Mouse (Mus musculus) embryonic facial prominence, embryonic 14.5 days (tissue): Measurements from ENCODE around the gene Tmem109. TPM values are rescaled to one million over a fixed set of nuclear protein-coding genes. Genes with fewer than 3 reads are reported as not detected.

Experiments used
- ATAC-seq: fragments of 200-750 bp; cut with Nextera tagmentation; 2 replicates; pipeline ENCODE4 v1.8.0; 2017; ENCODE audit warnings: low read depth, moderate number of reproducible peaks, moderate TSS enrichment
- DNase-seq: peaks from one replicate; pipeline ENCODE4 v3.0.0-alpha.2; 2015; ENCODE audit warnings: low spot score
- H3K27ac ChIP-seq: fragments of 300-500 bp; sonication (generic); replicated peaks from 2 replicates; pipeline ENCODE4 v1.5.1; 2014; ENCODE audit warnings: low read depth, mild to moderate bottlenecking, low read length, moderate library complexity
- H3K27me3 ChIP-seq: fragments of 300-500 bp; sonication (generic); replicated peaks from 2 replicates; pipeline ENCODE4 v1.6.1; 2014; ENCODE audit warnings: low read length; ENCODE audit not compliant: control insufficient read depth, insufficient read depth
- H3K36me3 ChIP-seq: fragments of 300-500 bp; sonication (generic); 2 replicates; pipeline ENCODE4 v1.6.1; 2014; ENCODE audit warnings: low read length, mixed read lengths; ENCODE audit not compliant: control insufficient read depth, insufficient read depth
- H3K4me1 ChIP-seq: fragments of 300-500 bp; sonication (generic); 2 replicates; pipeline ENCODE4 v1.6.1; 2014; ENCODE audit warnings: antibody characterized with exemption, low read length; ENCODE audit not compliant: control insufficient read depth, insufficient read depth
- H3K4me2 ChIP-seq: fragments of 300-500 bp; sonication (generic); 2 replicates; pipeline ENCODE4 v1.6.1; 2014; ENCODE audit warnings: low read depth, mild to moderate bottlenecking, low read length, moderate library complexity, mixed read lengths
- H3K4me3 ChIP-seq: fragments of 300-500 bp; sonication (generic); 2 replicates; pipeline ENCODE4 v1.5.1; 2014; ENCODE audit warnings: low read depth, mild to moderate bottlenecking, low read length
- H3K9ac ChIP-seq: fragments of 300-500 bp; sonication (generic); 2 replicates; pipeline ENCODE4 v1.6.1; 2014; ENCODE audit warnings: low read depth, mild to moderate bottlenecking, low read length, moderate library complexity, mixed read lengths
- H3K9me3 ChIP-seq: fragments of 300-500 bp; sonication (generic); 2 replicates; pipeline ENCODE4 v1.6.1; 2016; ENCODE audit warnings: low read length; ENCODE audit not compliant: control insufficient read depth
- WGBS: fragments of 180-500 bp; shearing (Covaris S2); extraction: QIAGEN DNeasy Blood & Tissue Kit; methylation state at CpG from one replicate; pipeline ENCODE4 v1.1.7; 2014; 5-methylcytosine and 5-hydroxymethylcytosine counted together
- polyA plus RNA-seq: library from polyadenylated mRNA; unstranded; fragments of >200 nt; fragmentation: Nextera tagmentation; extraction: Ambion mirVana; gene quantifications from 2 replicates; pipeline ENCODE4 v1.2.1, GENCODE M21; 2014

The Tmem109 gene
- polyA plus RNA-seq, 1 experiment from 2014 or later: 137 TPM

DNA sequence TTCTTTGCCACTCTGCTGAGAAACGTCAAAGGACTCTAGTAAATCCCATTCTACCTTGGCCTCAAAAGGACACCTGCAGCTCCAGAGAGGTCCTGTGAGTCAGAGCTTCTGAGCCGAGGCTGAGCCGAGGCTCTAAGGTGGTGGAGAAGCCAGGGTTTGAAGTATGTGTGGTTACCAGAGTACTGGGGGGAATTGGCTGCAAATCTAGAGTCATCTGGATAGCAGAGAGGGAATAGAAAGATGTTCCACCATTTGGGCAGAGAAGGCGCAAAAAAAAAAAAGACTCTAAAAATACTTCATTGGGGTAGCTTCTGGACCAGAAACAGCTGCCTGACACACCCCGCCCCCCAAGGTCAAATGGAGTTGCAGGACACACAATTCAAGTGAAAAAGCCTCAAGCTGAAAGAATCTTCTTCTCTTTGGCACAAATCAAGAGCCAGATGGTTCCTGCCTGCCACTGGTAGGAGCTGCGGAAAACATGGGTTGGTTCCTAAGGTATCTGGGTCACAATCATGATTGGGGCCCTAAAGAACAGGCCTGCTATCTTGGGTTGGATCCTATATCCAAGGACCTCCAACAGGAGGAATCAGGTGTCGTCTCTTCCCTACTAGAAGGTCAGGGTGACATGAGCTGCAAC, 3.5 kb downstream of the Tmem109 start:
- Histone ChIP-seq H3K9ac (no peak overlapping the region), H3K36me3 (peaks cover 26% of the 10 kb centered on the region), H3K4me2 (no peak overlapping the region), H3K27ac (no peak overlapping the region), H3K27me3 (no peaks in the 10 kb centered on the region), H3K9me3 (no peaks in the 10 kb centered on the region), H3K4me1 (0 out of 2 replicates have a peak, but pooled peaks cover 11% of the 10 kb centered on the region), H3K4me3 (no peak overlapping the region)
- 84% methylated on average over 7 of the region's 7 CpGs for WGBS
- ATAC-seq (no peak), DNase-seq (no peak)

DNA sequence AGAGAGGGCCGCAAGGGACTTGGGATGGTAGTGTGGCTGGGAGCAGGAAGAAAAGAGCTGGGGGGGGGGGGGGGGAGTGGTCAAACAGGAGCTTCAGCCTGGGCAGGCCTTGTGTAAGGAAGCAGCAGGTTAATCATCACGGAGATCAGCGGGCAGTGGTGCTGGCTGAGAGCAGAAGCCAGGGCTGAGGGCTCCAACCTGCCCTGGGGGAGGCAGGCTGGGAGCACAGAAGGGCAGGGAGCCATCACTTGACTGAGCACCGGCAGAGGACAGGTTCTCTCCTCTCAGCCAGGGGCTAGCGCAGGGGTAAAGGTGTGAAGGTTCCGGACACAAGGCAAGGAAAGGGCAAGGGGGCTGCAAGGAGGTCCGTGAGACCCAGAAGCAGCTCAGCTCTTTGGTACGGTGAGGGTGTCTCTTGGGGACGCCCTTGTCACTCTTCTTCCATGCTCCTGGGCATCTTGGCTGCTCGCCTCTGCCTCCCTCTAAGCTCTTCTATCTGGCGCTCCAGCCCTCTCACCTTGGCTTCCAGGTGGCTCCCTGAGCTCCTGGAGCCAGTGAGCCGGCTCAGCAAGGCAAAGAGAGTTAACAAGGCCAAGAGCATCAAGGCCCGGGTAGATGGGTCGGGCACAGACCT, 10.4 kb downstream of the Tmem109 start:
- H3K4me2 ChIP-seq: no peak overlapping the region
- WGBS: 74% methylated on average over 14 of the region's 14 CpGs
- H3K27me3 ChIP-seq: no peaks in the 10 kb centered on the region
- no peaks in the 10 kb centered on the region for H3K9me3 ChIP-seq
- H3K4me1 ChIP-seq: peaks cover 17% of the 10 kb centered on the region
- no peak overlapping the region for H3K27ac ChIP-seq
- H3K36me3 ChIP-seq: peaks cover 47% of the 10 kb centered on the region
- H3K4me3 ChIP-seq: no peak overlapping the region
- H3K9ac ChIP-seq: no peak overlapping the region
- ATAC-seq: no peak
- DNase-seq: no peak

GRCm38 (mm10) chr19:10870676-10871075, 11.1 kb downstream of the Tmem109 start:
- no peak for ATAC-seq
- H3K36me3 ChIP-seq: peaks cover 55% of the 10 kb centered on the region
- H3K4me1 ChIP-seq: peaks cover 17% of the 10 kb centered on the region
- no peak overlapping the region for H3K4me3 ChIP-seq
- H3K4me2 ChIP-seq: no peak overlapping the region
- no peak overlapping the region; the same call in 1 of the 2 replicates for H3K9ac ChIP-seq
- H3K27ac ChIP-seq: peak overlapping the region; percentile 13; the same call in 1 of the 2 replicates
- WGBS: 85% methylated on average over 3 of the region's 3 CpGs
- H3K27me3 ChIP-seq: no peaks in the 10 kb centered on the region
- DNase-seq: no peak
- no peaks in the 10 kb centered on the region for H3K9me3 ChIP-seq

DNA sequence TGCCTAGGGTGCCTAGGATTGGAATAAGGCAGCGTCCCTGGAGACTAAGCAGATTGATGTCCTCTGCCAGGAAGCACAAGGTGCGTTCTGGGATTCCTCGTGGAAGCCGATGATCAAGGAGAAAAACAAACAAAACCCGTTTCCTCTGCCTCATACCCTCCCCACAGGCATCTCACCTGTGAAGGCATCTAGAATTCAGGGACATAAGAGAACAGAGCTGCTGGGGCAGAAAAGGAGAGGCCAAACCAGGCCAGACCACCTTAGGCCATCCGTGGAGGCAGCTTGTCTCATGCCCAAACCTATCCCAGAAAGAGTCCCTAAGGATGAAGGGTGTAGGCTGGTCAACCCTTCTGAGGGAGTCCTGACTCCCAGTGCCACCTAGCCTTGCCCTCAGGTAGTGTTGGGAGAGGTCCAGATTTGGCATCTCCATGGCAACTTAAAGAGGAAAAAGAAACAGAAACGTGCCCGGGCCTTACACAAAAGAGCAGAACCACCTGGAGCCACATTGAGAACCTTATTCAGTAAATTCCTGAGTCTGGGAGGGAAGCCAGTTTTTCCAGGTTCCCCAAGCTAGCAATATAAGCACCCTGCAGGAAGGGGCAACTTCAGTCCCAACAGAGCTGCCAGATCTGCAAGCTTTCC, 11.8 kb downstream of the Tmem109 start, which contains the start of gene Tmem132a:
Gene Tmem132a (minus strand): TSS at position 55 of the 642 bp plus-strand sequence.
- Histone ChIP-seq H3K4me3 (peak within 1 kb of the TSS; percentile 85), H3K27ac (peak within 1 kb of the TSS; percentile 87), H3K9me3 (no peaks in the 10 kb centered on the region), H3K9ac (peak within 1 kb of the TSS; percentile 90), H3K36me3 (peaks cover 61% of the 10 kb centered on the region), H3K27me3 (no peaks in the 10 kb centered on the region), H3K4me1 (peaks cover 17% of the 10 kb centered on the region), H3K4me2 (peak within 1 kb of the TSS; percentile 85)
- peak; percentile 83 for DNase-seq
- WGBS: 2% methylated on average over 8 of the region's 8 CpGs
- peak; percentile 37 for ATAC-seq

DNA sequence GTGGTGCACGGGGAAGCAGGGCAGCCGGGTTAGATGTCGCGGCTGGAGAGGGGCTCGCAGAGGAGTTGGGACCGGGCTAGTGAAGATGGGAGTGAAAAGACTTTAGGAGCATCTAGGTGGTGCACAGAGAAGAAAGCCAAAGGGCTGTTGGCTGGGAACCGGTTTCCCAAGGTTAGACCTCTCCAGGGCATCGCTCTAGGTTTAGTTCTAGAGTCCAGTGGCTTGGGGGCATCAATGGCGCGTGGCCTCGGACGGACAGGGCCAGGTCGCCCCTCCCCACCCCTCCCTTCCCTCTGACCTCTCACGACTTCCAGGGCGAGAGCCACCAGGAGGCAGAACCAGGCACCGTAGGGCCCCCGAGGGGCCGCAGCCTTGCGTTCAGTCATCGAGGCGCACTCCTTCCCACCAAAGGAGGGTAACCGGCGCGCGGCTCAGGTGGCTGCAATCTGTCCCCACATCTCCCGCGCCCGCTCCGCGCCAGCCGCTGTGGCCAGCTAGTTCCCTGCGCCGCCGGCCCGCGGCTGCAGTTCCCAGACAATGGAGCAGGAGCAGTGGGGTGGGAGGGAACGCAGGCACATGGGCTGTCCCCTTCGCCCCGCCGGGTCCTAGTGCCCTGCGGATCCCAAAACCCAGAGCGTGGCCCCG, 12.4 kb downstream of the Tmem109 start:
- Histone ChIP-seq H3K36me3 (peaks cover 64% of the 10 kb centered on the region), H3K9ac (peak overlapping the region; percentile 90), H3K9me3 (no peaks in the 10 kb centered on the region), H3K4me2 (peak overlapping the region; percentile 85), H3K4me1 (peaks cover 17% of the 10 kb centered on the region), H3K27ac (peak overlapping the region; percentile 87), H3K27me3 (no peaks in the 10 kb centered on the region), H3K4me3 (peak overlapping the region; percentile 85)
- DNase-seq: peak; percentile 93
- WGBS: 0% methylated on average over 23 of the region's 43 CpGs
- peak; percentile 96 for ATAC-seq

DNA sequence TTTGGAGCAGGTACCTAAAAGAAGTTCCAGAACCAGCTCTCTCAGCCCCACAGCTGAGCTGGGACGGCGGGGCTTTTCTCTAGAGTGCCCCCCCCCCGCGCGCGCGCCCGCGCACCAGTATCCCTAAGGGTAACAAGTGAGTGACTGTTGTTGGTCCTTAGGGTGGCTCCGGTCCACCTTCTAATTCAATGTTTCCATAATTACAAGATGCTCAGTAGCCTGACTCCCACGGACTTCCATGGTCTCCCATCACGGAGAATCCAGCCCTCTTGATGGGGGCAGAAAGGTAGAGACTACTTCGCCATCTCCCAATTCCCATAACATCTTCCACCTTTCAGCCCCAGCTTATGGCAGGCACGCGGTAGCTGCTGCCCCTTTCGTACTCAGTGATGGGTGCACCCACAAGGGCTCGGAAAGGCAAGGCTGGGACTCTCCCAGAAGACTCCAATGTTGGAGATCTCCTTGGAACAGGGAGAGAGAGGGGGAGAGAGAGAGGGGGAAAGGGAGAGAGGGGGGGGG, 13.1 kb downstream of the Tmem109 start:
- no peaks in the 10 kb centered on the region for H3K9me3 ChIP-seq
- DNase-seq: no peak

DNA sequence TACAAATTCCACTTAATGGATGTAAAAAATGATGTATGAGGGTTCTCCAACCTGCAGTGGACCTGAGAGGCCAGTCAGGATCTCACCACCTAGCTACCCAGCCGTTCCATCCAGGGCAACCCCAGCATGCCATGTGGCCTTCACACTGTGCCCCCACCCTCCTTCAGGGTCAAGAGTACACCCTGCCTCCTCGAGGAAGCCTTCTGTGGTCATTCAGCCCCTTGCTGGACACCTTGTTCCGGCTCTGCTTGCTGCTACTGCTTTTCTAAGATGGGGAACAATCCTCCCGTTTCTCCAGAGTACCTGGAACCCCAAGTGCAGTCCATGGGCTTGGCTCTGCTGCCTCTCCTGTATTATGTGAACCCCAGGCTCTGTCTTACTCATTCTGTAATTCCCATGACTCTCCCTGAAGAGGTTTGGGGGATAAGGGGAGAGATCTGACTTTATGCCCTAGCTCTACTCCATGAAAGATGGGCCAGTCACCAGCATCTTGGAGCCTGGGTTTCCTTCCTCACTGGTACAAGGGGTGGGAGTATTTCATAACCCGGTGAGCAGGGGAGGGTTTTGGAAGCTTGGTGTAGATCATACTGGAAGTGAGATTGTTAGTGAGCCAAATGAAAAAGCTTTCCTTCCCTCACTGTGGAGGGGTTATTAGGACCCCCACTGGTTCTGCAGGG, 13.7 kb downstream of the Tmem109 start:
- Histone ChIP-seq H3K27ac (no peak overlapping the region; the same call in 1 of the 2 replicates), H3K9me3 (no peaks in the 10 kb centered on the region), H3K4me3 (peak overlapping the region; percentile 85), H3K27me3 (no peaks in the 10 kb centered on the region), H3K4me2 (peak overlapping the region; percentile 85), H3K36me3 (peaks cover 64% of the 10 kb centered on the region), H3K4me1 (peaks cover 17% of the 10 kb centered on the region), H3K9ac (peak overlapping the region; percentile 90)
- 37% methylated on average over 5 of the region's 5 CpGs for WGBS
- ATAC-seq (no peak), DNase-seq (no peak)

More for the DNA sequence above, 13.1 kb downstream of the Tmem109 start:
- peak; percentile 10; the same call in 1 of the 2 replicates for ATAC-seq
- Histone ChIP-seq H3K27ac (peak overlapping the region; percentile 87), H3K4me2 (peak overlapping the region; percentile 85), H3K4me3 (peak overlapping the region; percentile 85), H3K27me3 (no peaks in the 10 kb centered on the region), H3K9ac (peak overlapping the region; percentile 90), H3K36me3 (peaks cover 64% of the 10 kb centered on the region), H3K4me1 (peaks cover 17% of the 10 kb centered on the region)
- WGBS: under 1% methylated on average over 17 of the region's 17 CpGs

DNA sequence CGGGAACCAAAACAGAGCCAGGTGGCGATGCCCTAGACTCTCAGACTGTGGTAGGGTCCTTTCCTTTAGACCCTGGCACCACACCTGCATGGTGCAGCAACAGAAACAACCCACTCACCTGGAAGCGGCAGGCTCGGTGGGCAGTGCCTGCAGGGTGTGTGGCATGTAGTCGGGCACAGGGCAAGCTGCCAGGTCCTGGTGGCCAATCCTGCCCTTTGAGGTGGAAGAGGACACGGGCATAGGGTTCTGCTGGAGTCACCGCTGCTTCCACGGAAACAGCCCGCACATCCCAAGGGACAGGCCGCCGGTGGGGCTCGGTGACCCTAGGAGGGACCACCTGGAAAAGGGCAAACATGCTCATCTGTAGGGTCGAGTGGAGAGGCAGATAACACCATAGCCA, 15.4 kb downstream of the Tmem109 start:
- Histone ChIP-seq H3K27me3 (no peaks in the 10 kb centered on the region), H3K4me1 (peaks cover 17% of the 10 kb centered on the region), H3K9ac (no peak overlapping the region), H3K4me2 (no peak overlapping the region), H3K36me3 (peaks cover 63% of the 10 kb centered on the region), H3K9me3 (no peaks in the 10 kb centered on the region), H3K4me3 (no peak overlapping the region), H3K27ac (no peak overlapping the region)
- DNase-seq (no peak), ATAC-seq (no peak)
- WGBS: 97% methylated on average over 12 of the region's 13 CpGs
